Mouse (Mus musculus): ENCODE measurements around the gene Abcb7. TPM values are rescaled to one million over a fixed set of nuclear protein-coding genes. Genes with fewer than 3 reads are reported as not detected.

Gene Abcb7
- total and polyA plus RNA-seq, 3 experiments, result 22.0 TPM; not detected in 1

- H3K9ac ChIP-seq (ENCODE audit: control insufficient read depth, low read depth, low read length, poor library complexity, severe bottlenecking), result no peak overlapping the region
- no peaks in the 10 kb centered on the region for H3K9me3 ChIP-seq (replicated peaks; ENCODE audit: insufficient read depth, low read length)
- H3K4me1 ChIP-seq (ENCODE audit: control insufficient read depth in 1 of 2, insufficient read depth in 2 of 2, low read length in 2 of 2), result no peaks in the 10 kb centered on the region
- no peak for DNase-seq (ENCODE audit: low read depth, low spot score)
- no peak overlapping the region for H3K27ac ChIP-seq (ENCODE audit: control insufficient read depth, low read depth, low read length)
- no peaks in the 10 kb centered on the region for H3K27me3 ChIP-seq (ENCODE audit: control insufficient read depth in 1 of 2, insufficient read depth in 2 of 2, low read length in 2 of 2)
- TF ChIP-seq NELFE (IDR thresholded peaks at IDR 0.05; ENCODE audit: low read depth, low read length), result no peak
- no peak for TF ChIP-seq TBP (IDR thresholded peaks at IDR 0.05; ENCODE audit: low read depth, low read length)
- TF ChIP-seq MEF2A (IDR thresholded peaks at IDR 0.05; ENCODE audit: extremely low read depth, insufficient replicate concordance, low read depth, low read length, poor library complexity, severe bottlenecking), result no peak
- TF ChIP-seq CTCF (IDR thresholded peaks at IDR 0.05 in 2 of 3, conservative IDR thresholded peaks at IDR 0.05 in 1 of 3; ENCODE audit: control insufficient read depth in 1 of 3, insufficient read depth in 1 of 3, low read depth in 2 of 3, low read length in 3 of 3, poor library complexity in 1 of 3, severe bottlenecking in 1 of 3), result no peak
- TF ChIP-seq ELF1 (IDR thresholded peaks at IDR 0.05; ENCODE audit: low read depth, low read length), result no peak
- no peak for TF ChIP-seq UBTF (IDR thresholded peaks at IDR 0.05; ENCODE audit: borderline replicate concordance, insufficient read depth, low read depth, low read length)
- no peak for TF ChIP-seq MYC (IDR thresholded peaks at IDR 0.05; ENCODE audit: low read depth, low read length)
- no peak for TF ChIP-seq MAX (IDR thresholded peaks at IDR 0.05; ENCODE audit: low read length)
- TF ChIP-seq E2F4 (IDR thresholded peaks at IDR 0.05; ENCODE audit: borderline replicate concordance, low read depth, low read length), result no peak
- no peak for TF ChIP-seq CHD2 (IDR thresholded peaks at IDR 0.05; ENCODE audit: low read length)
- TF ChIP-seq ETS1 (IDR thresholded peaks at IDR 0.05; ENCODE audit: low read depth, low read length), result no peak
- no peak for TF ChIP-seq TAL1 (IDR thresholded peaks at IDR 0.05; ENCODE audit: low read length)
- no peak for TF ChIP-seq ZKSCAN1 (IDR thresholded peaks at IDR 0.05; ENCODE audit: low read depth, low read length)
- no peak for TF ChIP-seq TCF12 (IDR thresholded peaks at IDR 0.05; ENCODE audit: low read depth, low read length)
- TF ChIP-seq GATA1 (IDR thresholded peaks at IDR 0.05; ENCODE audit: low read depth, low read length), result no peak
- no peak for TF ChIP-seq POLR2A (IDR thresholded peaks at IDR 0.05; ENCODE audit: control insufficient read depth in 1 of 2, insufficient read depth in 1 of 2, low read depth in 1 of 2, low read length in 2 of 2, poor library complexity in 1 of 2)
- no peak for TF ChIP-seq POLR2AphosphoS2 (IDR thresholded peaks at IDR 0.05; ENCODE audit: low read length)
- no peaks in the 10 kb centered on the region for H3K79me2 ChIP-seq (ENCODE audit: control insufficient read depth, insufficient read depth, low read length, poor library complexity)
- H3K36me3 ChIP-seq (ENCODE audit: control insufficient read depth in 1 of 2, insufficient read depth in 2 of 2, low read length in 2 of 2), result no peaks in the 10 kb centered on the region
- H3K4me3 ChIP-seq (ENCODE audit: control insufficient read depth in 1 of 2, insufficient read depth in 1 of 2, low read depth in 2 of 2, low read length in 2 of 2), result no peak overlapping the region
These were observed 14.5 kb upstream of the Abcb7 start for GRCm38 (mm10) chrX:104428108-104428507.

- H3K36me3 ChIP-seq (ENCODE audit: control insufficient read depth in 1 of 2, insufficient read depth in 2 of 2, low read length in 2 of 2), result peaks cover 0 to 19% of the 10 kb centered on the region in 2 experiments; a peak in 2 of 4 replicates
- peaks cover 0 to 3% of the 10 kb centered on the region in 2 experiments; a peak in 2 of 4 replicates for H3K4me1 ChIP-seq (ENCODE audit: control insufficient read depth in 1 of 2, insufficient read depth in 2 of 2, low read length in 2 of 2)
- H3K9me3 ChIP-seq (replicated peaks; ENCODE audit: insufficient read depth, low read length), result no peaks in the 10 kb centered on the region
- no peak for DNase-seq (ENCODE audit: low read depth, low spot score)
- H3K27me3 ChIP-seq (ENCODE audit: control insufficient read depth in 1 of 2, insufficient read depth in 2 of 2, low read length in 2 of 2), result no peaks in the 10 kb centered on the region
- H3K4me3 ChIP-seq (ENCODE audit: control insufficient read depth in 1 of 2, insufficient read depth in 1 of 2, low read depth in 2 of 2, low read length in 2 of 2), result peak overlapping the region; percentile 63 to 74
- peak overlapping the region; percentile 46 for H3K9ac ChIP-seq (ENCODE audit: control insufficient read depth, low read depth, low read length, poor library complexity, severe bottlenecking)
- H3K27ac ChIP-seq (ENCODE audit: control insufficient read depth, low read depth, low read length), result peak overlapping the region; percentile 45
- peaks cover 22% of the 10 kb centered on the region for H3K79me2 ChIP-seq (ENCODE audit: control insufficient read depth, insufficient read depth, low read length, poor library complexity)
- TF ChIP-seq SIN3A (IDR thresholded peaks at IDR 0.05; ENCODE audit: low read length), result no peak
- TF ChIP-seq MAZ (IDR thresholded peaks at IDR 0.05; ENCODE audit: low read depth, low read length), result no peak
- TF ChIP-seq ETS1 (IDR thresholded peaks at IDR 0.05; ENCODE audit: low read depth, low read length), result no peak
- TF ChIP-seq MAX (IDR thresholded peaks at IDR 0.05; ENCODE audit: low read length), result 0 out of 2 replicates have a peak, but pooled peaks have one; percentile 0
- no peak for TF ChIP-seq ZKSCAN1 (IDR thresholded peaks at IDR 0.05; ENCODE audit: low read depth, low read length)
- TF ChIP-seq MEF2A (IDR thresholded peaks at IDR 0.05; ENCODE audit: extremely low read depth, insufficient replicate concordance, low read depth, low read length, poor library complexity, severe bottlenecking), result no peak
- no peak for TF ChIP-seq ZC3H11A (IDR thresholded peaks at IDR 0.05; ENCODE audit: low read depth, low read length)
- no peak for TF ChIP-seq CTCF (IDR thresholded peaks at IDR 0.05 in 2 of 3, conservative IDR thresholded peaks at IDR 0.05 in 1 of 3; ENCODE audit: control insufficient read depth in 1 of 3, insufficient read depth in 1 of 3, low read depth in 2 of 3, low read length in 3 of 3, poor library complexity in 1 of 3, severe bottlenecking in 1 of 3)
- no peak for TF ChIP-seq USF2 (IDR thresholded peaks at IDR 0.05; ENCODE audit: borderline replicate concordance in 1 of 2, insufficient read depth in 1 of 2, low read depth in 1 of 2, low read length in 2 of 2)
- TF ChIP-seq ELF1 (IDR thresholded peaks at IDR 0.05; ENCODE audit: low read depth, low read length), result no peak
- no peak for TF ChIP-seq MAFK (IDR thresholded peaks at IDR 0.05; ENCODE audit: borderline replicate concordance, low read depth, low read length)
- TF ChIP-seq JUND (IDR thresholded peaks at IDR 0.05; ENCODE audit: low read depth, low read length), result no peak
- TF ChIP-seq E2F4 (IDR thresholded peaks at IDR 0.05; ENCODE audit: borderline replicate concordance, low read depth, low read length), result 0 out of 2 replicates have a peak, but pooled peaks have one; percentile 38
- TF ChIP-seq TCF12 (IDR thresholded peaks at IDR 0.05; ENCODE audit: low read depth, low read length), result no peak
- TF ChIP-seq GABPA (IDR thresholded peaks at IDR 0.05; ENCODE audit: low read depth, low read length), result no peak
- peak; percentile 4; the same call in 1 of the 2 replicates for TF ChIP-seq NELFE (IDR thresholded peaks at IDR 0.05; ENCODE audit: low read depth, low read length)
- TF ChIP-seq RAD21 (IDR thresholded peaks at IDR 0.05; ENCODE audit: low read depth, low read length), result no peak
- TF ChIP-seq MXI1 (IDR thresholded peaks at IDR 0.05; ENCODE audit: low read depth, low read length), result no peak
- TF ChIP-seq GATA1 (IDR thresholded peaks at IDR 0.05; ENCODE audit: low read depth, low read length), result no peak
- TF ChIP-seq POLR2AphosphoS5 (IDR thresholded peaks at IDR 0.05; ENCODE audit: borderline replicate concordance, low read depth, low read length), result no peak
- no peak for TF ChIP-seq TAL1 (IDR thresholded peaks at IDR 0.05; ENCODE audit: low read length)
- TF ChIP-seq POLR2AphosphoS2 (IDR thresholded peaks at IDR 0.05; ENCODE audit: low read length), result no peak
- no peak for TF ChIP-seq RCOR1 (IDR thresholded peaks at IDR 0.05; ENCODE audit: low read depth, low read length)
- 0 out of 4 replicates have a peak, but pooled peaks of 1 of the 2 experiments have one; percentile 7 for TF ChIP-seq POLR2A (IDR thresholded peaks at IDR 0.05; ENCODE audit: control insufficient read depth in 1 of 2, insufficient read depth in 1 of 2, low read depth in 1 of 2, low read length in 2 of 2, poor library complexity in 1 of 2)
These were observed 339 bp upstream of the Abcb7 start for GRCm38 (mm10) chrX:104413995-104414394.
